Mouse (Mus musculus) large intestine, adult 2 months (tissue): Measurements from ENCODE around the gene Epn3. TPM values are rescaled to one million over a fixed set of nuclear protein-coding genes. Genes with fewer than 3 reads are reported as not detected.

Source experiments
- DNase-seq: peaks from one replicate; pipeline ENCODE4 v3.0.0-alpha.2; 2012; ENCODE audit warnings: low read depth, low spot score
- WGBS: fragments of 180-500 bp; shearing (Covaris S2); methylation state at CpG from one replicate; pipeline ENCODE4 v1.1.7; 2018; 5-methylcytosine and 5-hydroxymethylcytosine counted together
- polyA plus RNA-seq: library from polyadenylated mRNA; depleted of rRNA; stranded (reverse); fragments of >200 nt; gene quantifications from 2 replicates; pipeline ENCODE4 v1.2.3, GENCODE M21; 2012

Epn3 gene
- polyA plus RNA-seq, 1 experiment, result 2.4 TPM

GRCm38 (mm10) chr11:94472916-94473706, 26.7 kb downstream of the Epn3 start:
- 3% methylated on average over 52 of the region's 52 CpGs for WGBS
- DNase-seq, result no peak

GRCm38 (mm10) chr11:94472585-94472915, 27.2 kb downstream of the Epn3 start:
- no peak for DNase-seq
- 3% methylated on average over 15 of the region's 15 CpGs for WGBS

GRCm38 (mm10) chr11:94471740-94472584, 27.8 kb downstream of the Epn3 start:
- no peak for DNase-seq
- WGBS, result 13% methylated on average over 17 of the region's 17 CpGs

GRCm38 (mm10) chr11:94470391-94470790, 29.4 kb downstream of the Epn3 start:
- WGBS, result 58% methylated on average over 7 of the region's 7 CpGs

GRCm38 (mm10) chr11:94469136-94470064, 30.4 kb downstream of the Epn3 start:
- WGBS, result 26% methylated on average over 9 of the region's 9 CpGs
- no peak for DNase-seq

More at GRCm38 (mm10) chr11:94470391-94470790, 29.4 kb downstream of the Epn3 start:
- no peak for DNase-seq

GRCm38 (mm10) chr11:94468582-94469064, 31.2 kb downstream of the Epn3 start:
- DNase-seq, result no peak
- 47% methylated on average over 4 of the region's 4 CpGs for WGBS

- 84% methylated on average over 17 of the region's 17 CpGs for WGBS
- DNase-seq, result no peak
Observed at GRCm38 (mm10) chr11:94466333-94466855, 33.4 kb downstream of the Epn3 start.

- 36% methylated on average over 2 of the region's 2 CpGs for WGBS
- no peak for DNase-seq
Observed at GRCm38 (mm10) chr11:94464170-94464569, 35.6 kb downstream of the Epn3 start.

GRCm38 (mm10) chr11:94461856-94462255, 37.9 kb downstream of the Epn3 start:
- WGBS, result 82% methylated on average over 11 of the region's 11 CpGs
- no peak for DNase-seq

GRCm38 (mm10) chr11:94457001-94457400, 42.8 kb downstream of the Epn3 start:
- WGBS, result 89% methylated on average over 15 of the region's 15 CpGs
- DNase-seq, result no peak

GRCm38 (mm10) chr11:94456347-94456746, 43.4 kb downstream of the Epn3 start:
- DNase-seq, result no peak
- WGBS, result 61% methylated on average over 3 of the region's 3 CpGs

- no peak for DNase-seq
- whole genome bisulfite sequencing, result 55% methylated on average over 10 of the region's 10 CpGs
Observed at GRCm38 (mm10) chr11:94455161-94455820, 44.5 kb downstream of the Epn3 start.

GRCm38 (mm10) chr11:94454756-94455155, 45.0 kb downstream of the Epn3 start:
- WGBS, result 76% methylated on average over 5 of the region's 5 CpGs
- DNase-seq, result no peak

GRCm38 (mm10) chr11:94451091-94451773, 48.5 kb downstream of the Epn3 start:
- WGBS, result 70% methylated on average over 12 of the region's 12 CpGs
- DNase-seq, result no peak

- no peak for DNase-seq
- WGBS, result 63% methylated on average over 5 of the region's 5 CpGs
Observed at GRCm38 (mm10) chr11:94449886-94450285, 49.9 kb downstream of the Epn3 start.

- WGBS, result 75% methylated on average over 8 of the region's 8 CpGs
- DNase-seq, result no peak
Observed at GRCm38 (mm10) chr11:94449239-94449638, 50.5 kb downstream of the Epn3 start.

- 23% methylated on average over 3 of the region's 3 CpGs for WGBS
Observed at GRCm38 (mm10) chr11:94447017-94447416, 52.8 kb downstream of the Epn3 start.

GRCm38 (mm10) chr11:94445300-94445699, 54.5 kb downstream of the Epn3 start:
- WGBS, result 25% methylated on average over 4 of the region's 4 CpGs
- DNase-seq, result no peak

More at GRCm38 (mm10) chr11:94447017-94447416, 52.8 kb downstream of the Epn3 start:
- DNase-seq, result no peak
